Mouse (Mus musculus) megakaryocyte, embryonic 14.5 days (primary cell): ENCODE data around the gene Ccn1.

Source experiments
- FLI1 ChIP-seq: IDR thresholded peaks from 2 replicates; pipeline ENCODE4 v1.6.1; 2012; ENCODE audit warnings: low read length, inconsistent platforms, mixed read lengths
- GATA1 ChIP-seq: IDR thresholded peaks from 3 replicates; pipeline ENCODE4 v1.6.1; 2012; ENCODE audit warnings: mixed read lengths, low read length, inconsistent platforms, borderline replicate concordance

DNA sequence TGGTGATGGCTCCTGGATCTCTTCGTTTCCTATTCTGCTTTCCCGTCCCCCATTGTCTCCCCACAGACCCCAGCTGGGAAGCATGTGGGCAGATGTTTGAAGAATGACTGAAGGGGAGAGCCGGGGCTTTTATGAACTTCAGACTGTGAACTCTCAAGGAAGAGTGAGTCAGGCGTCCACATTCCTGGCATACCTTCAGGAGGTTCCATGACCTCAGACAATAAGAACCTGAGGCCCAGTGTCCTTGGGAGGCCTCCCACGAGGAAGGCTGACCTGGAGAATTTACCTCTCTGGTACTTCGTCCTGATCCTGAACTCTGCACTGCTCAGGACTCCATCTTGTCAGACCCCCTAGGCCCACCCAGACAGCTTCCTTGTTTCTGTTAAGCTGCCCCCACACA lies 16.9 kb downstream of the Ccn1 start:
- TF ChIP-seq GATA1 (no peak), FLI1 (no peak)
